Mouse (Mus musculus): ENCODE measurements around the gene Rps18. TPM values are rescaled to one million over a fixed set of nuclear protein-coding genes. Genes with fewer than 3 reads are reported as not detected.
"Not testable (repeated sequence)": the region's sequence is repeated elsewhere in the genome, so short reads cannot be mapped to it uniquely, and the experiment has no call there.

Gene Rps18
- total RNA-seq, 2 experiments from 2014 or later, result 1,622 to 4,103 TPM

- ATAC-seq (replicated peaks; ENCODE audit: poor library complexity), result no peak
Measured at GRCm38 (mm10) chr17:33969394-33969793, 13.6 kb upstream of the Rps18 start.

- peak; percentile 53 for ATAC-seq (replicated peaks; ENCODE audit: poor library complexity)
Measured at GRCm38 (mm10) chr17:33968927-33969326, 13.1 kb upstream of the Rps18 start.

GRCm38 (mm10) chr17:33968489-33968888, 12.7 kb upstream of the Rps18 start:
- peak; percentile 96 for ATAC-seq (replicated peaks; ENCODE audit: poor library complexity)

GRCm38 (mm10) chr17:33965846-33966550, 10.2 kb upstream of the Rps18 start:
- ATAC-seq (replicated peaks; ENCODE audit: poor library complexity), result no peak

GRCm38 (mm10) chr17:33965082-33965845, 9.5 kb upstream of the Rps18 start:
- no peak for ATAC-seq (replicated peaks; ENCODE audit: poor library complexity)

GRCm38 (mm10) chr17:33962876-33963275, 7.1 kb upstream of the Rps18 start:
- no peak for ATAC-seq (replicated peaks; ENCODE audit: poor library complexity)

- ATAC-seq (replicated peaks; ENCODE audit: poor library complexity), result no peak
Measured at GRCm38 (mm10) chr17:33959948-33960347, 4.1 kb upstream of the Rps18 start.

- no peak for ATAC-seq (replicated peaks; ENCODE audit: poor library complexity)
Measured at GRCm38 (mm10) chr17:33959135-33959534, 3.3 kb upstream of the Rps18 start.

GRCm38 (mm10) chr17:33958451-33958850, 2.6 kb upstream of the Rps18 start:
- no peak for ATAC-seq (replicated peaks; ENCODE audit: poor library complexity)

GRCm38 (mm10) chr17:33957493-33957892, 1.7 kb upstream of the Rps18 start:
- no peak for ATAC-seq (replicated peaks; ENCODE audit: poor library complexity)

GRCm38 (mm10) chr17:33956336-33956735, 535 bp upstream of the Rps18 start:
- ATAC-seq (replicated peaks; ENCODE audit: poor library complexity), result no peak

GRCm38 (mm10) chr17:33954646-33955554, 901 bp downstream of the Rps18 start:
- ATAC-seq (replicated peaks; ENCODE audit: poor library complexity), result peak; percentile 0; the same call in 1 of the 2 replicates

GRCm38 (mm10) chr17:33953961-33954565, 1.7 kb downstream of the Rps18 start:
- ATAC-seq (replicated peaks; ENCODE audit: poor library complexity), result no peak

- no peak for ATAC-seq (replicated peaks; ENCODE audit: poor library complexity)
Measured at GRCm38 (mm10) chr17:33953310-33953709, 2.5 kb downstream of the Rps18 start.

GRCm38 (mm10) chr17:33952879-33953278, 2.9 kb downstream of the Rps18 start:
- no peak for ATAC-seq (replicated peaks; ENCODE audit: poor library complexity)

GRCm38 (mm10) chr17:33952015-33952414, 3.8 kb downstream of the Rps18 start:
- not testable (repeated sequence) for ATAC-seq (replicated peaks; ENCODE audit: poor library complexity)

GRCm38 (mm10) chr17:33951021-33951946, 4.5 kb downstream of the Rps18 start, which contains the start of gene B3galt4:
Gene B3galt4 (minus strand): TSS chr17:33951488.
- peak; percentile 52 for ATAC-seq (replicated peaks; ENCODE audit: poor library complexity)

- ATAC-seq (replicated peaks; ENCODE audit: poor library complexity), result no peak
Measured at GRCm38 (mm10) chr17:33950131-33950625, 5.6 kb downstream of the Rps18 start.

- ATAC-seq (replicated peaks; ENCODE audit: poor library complexity), result no peak
Measured at GRCm38 (mm10) chr17:33948905-33949537, 6.8 kb downstream of the Rps18 start.

Data from megakaryocyte progenitor cell, adult 5-6 weeks (primary cell).